Mouse (Mus musculus) hindbrain, embryonic 14.5 days (tissue): ENCODE data around the gene Lsamp. TPM values are rescaled to one million over a fixed set of nuclear protein-coding genes. Genes with fewer than 3 reads are reported as not detected.

Experiments
- ATAC-seq: fragments of 200-750 bp; cut with Nextera tagmentation; 2 replicates; pipeline ENCODE4 v1.8.0; 2017; ENCODE audit warnings: moderate number of reproducible peaks, mild to moderate bottlenecking, moderate TSS enrichment, moderate library complexity; ENCODE audit not compliant: low FRiP score
- DNase-seq: peaks from one replicate; pipeline ENCODE4 v3.0.0-alpha.2; 2015; ENCODE audit warnings: low spot score
- H3K27ac ChIP-seq: fragments of 300-500 bp; sonication (generic); 2 replicates; pipeline ENCODE4 v1.5.1; 2014; ENCODE audit warnings: mild to moderate bottlenecking, moderate library complexity
- H3K27me3 ChIP-seq: fragments of 300-500 bp; sonication (generic); 2 replicates; pipeline ENCODE4 v1.6.1; 2014; ENCODE audit warnings: mild to moderate bottlenecking, low read length, mixed read lengths; ENCODE audit not compliant: control insufficient read depth, insufficient read depth
- H3K36me3 ChIP-seq: fragments of 300-500 bp; sonication (generic); replicated peaks from 2 replicates; pipeline ENCODE4 v1.6.1; 2014; ENCODE audit not compliant: control insufficient read depth, insufficient read depth
- H3K4me1 ChIP-seq: fragments of 300-500 bp; sonication (generic); replicated peaks from 2 replicates; pipeline ENCODE4 v1.6.1; 2014; ENCODE audit warnings: antibody characterized with exemption, low read length, mixed read lengths; ENCODE audit not compliant: control insufficient read depth, insufficient read depth
- H3K4me2 ChIP-seq: fragments of 300-500 bp; sonication (generic); replicated peaks from 2 replicates; pipeline ENCODE4 v1.6.1; 2014; ENCODE audit warnings: mild to moderate bottlenecking, moderate library complexity
- H3K4me3 ChIP-seq: fragments of 300-500 bp; sonication (generic); replicated peaks from 2 replicates; pipeline ENCODE4 v1.5.1; 2014; ENCODE audit warnings: mild to moderate bottlenecking, low read length
- H3K9ac ChIP-seq: fragments of 300-500 bp; sonication (generic); 2 replicates; pipeline ENCODE4 v1.6.1; 2014
- H3K9me3 ChIP-seq: fragments of 300-500 bp; sonication (generic); 2 replicates; pipeline ENCODE4 v1.6.1; 2016; ENCODE audit warnings: low read length; ENCODE audit not compliant: control insufficient read depth
- whole genome bisulfite sequencing: fragments of 180-500 bp; shearing (Covaris S2); extraction: QIAGEN DNeasy Blood & Tissue Kit; methylation state at CpG from one replicate; pipeline ENCODE4 v1.1.7; 2014; 5-methylcytosine and 5-hydroxymethylcytosine counted together
- polyA plus RNA-seq: library from polyadenylated mRNA; unstranded; fragments of >200 nt; fragmentation: Nextera tagmentation; extraction: Ambion mirVana; gene quantifications from 2 replicates; pipeline ENCODE4 v1.2.1, GENCODE M21; 2014

Gene Lsamp
- polyA plus RNA-seq, 1 experiment from 2014 or later, result 88.1 TPM

DNA sequence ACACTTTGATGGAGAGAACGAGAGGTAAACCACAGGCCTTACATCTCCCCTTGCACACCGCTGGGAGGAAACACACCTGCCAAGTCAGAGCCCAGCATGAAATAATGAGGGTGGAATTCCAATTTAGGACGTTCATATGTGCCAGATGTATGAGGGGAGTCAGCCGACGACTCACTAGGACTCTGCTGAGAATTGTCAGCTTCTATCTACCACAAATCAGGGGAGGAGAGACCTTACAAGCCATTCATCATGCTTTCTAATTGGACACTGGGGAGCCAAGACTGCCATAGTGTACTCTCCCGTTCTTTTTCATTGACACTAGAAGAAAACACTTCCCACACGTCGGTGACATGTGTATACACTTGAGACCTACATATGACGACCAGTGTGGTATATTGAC lies 2173.7 kb downstream of the Lsamp start:
- 45% methylated on average over 9 of the region's 9 CpGs for WGBS
- Histone ChIP-seq H3K4me3 (no peak overlapping the region), H3K4me1 (no peaks in the 10 kb centered on the region; the same call in 1 of the 2 replicates), H3K27me3 (no peaks in the 10 kb centered on the region), H3K36me3 (no peaks in the 10 kb centered on the region), H3K9me3 (no peaks in the 10 kb centered on the region), H3K27ac (no peak overlapping the region), H3K4me2 (no peak overlapping the region), H3K9ac (no peak overlapping the region)
- no peak for DNase-seq
- no peak for ATAC-seq

DNA sequence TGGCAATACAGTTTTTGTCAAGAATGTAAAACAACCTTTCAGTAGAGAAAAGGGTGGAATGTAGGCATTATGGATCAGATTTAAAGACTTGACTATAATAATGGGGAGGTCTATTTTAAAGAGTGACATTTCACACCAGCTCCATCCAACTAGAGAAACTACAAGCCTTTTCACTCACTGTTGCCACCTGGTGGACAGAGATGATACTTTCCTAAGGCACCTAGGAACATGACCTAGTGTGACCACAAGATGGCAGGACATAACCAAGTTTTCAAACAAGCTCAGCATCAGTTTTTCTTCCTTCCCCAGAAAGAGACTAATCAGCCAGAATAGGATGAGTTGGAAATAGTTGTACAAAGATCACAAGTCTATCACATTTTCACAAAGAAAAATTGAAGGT lies 2180.8 kb downstream of the Lsamp start:
- ATAC-seq (peak; percentile 71; the same call in 1 of the 2 replicates), DNase-seq (peak; percentile 95)
- no peak overlapping the region for H3K4me3 ChIP-seq
- H3K4me1 ChIP-seq, result no peaks in the 10 kb centered on the region
- no peak overlapping the region for H3K27ac ChIP-seq
- no peak overlapping the region for H3K4me2 ChIP-seq
- H3K9me3 ChIP-seq, result no peaks in the 10 kb centered on the region
- no peaks in the 10 kb centered on the region for H3K36me3 ChIP-seq
- no peak overlapping the region for H3K9ac ChIP-seq
- no peaks in the 10 kb centered on the region for H3K27me3 ChIP-seq

DNA sequence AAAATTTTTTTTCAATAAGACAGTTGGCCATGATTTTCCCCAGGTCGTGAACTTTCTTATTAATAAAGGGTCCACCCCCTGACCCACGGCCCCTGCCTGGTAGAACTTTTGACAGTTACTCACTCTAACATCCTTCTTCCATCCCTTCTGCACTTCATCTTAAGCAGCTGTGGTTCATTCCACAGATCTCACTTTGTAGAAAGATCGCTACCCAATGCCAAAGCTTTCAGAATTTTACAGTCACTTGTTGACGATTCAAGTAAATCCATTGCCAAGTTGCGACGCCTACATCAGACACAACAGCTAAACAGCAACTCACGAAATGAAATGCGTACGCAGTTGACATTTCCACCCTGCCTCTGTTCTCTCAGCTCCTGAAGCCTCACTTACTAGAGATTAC lies 2184.1 kb downstream of the Lsamp start:
- WGBS, result 93% methylated on average over 9 of the region's 9 CpGs
- Histone ChIP-seq H3K4me2 (no peak overlapping the region), H3K4me1 (no peaks in the 10 kb centered on the region), H3K27me3 (no peaks in the 10 kb centered on the region), H3K36me3 (no peaks in the 10 kb centered on the region), H3K9ac (no peak overlapping the region), H3K4me3 (no peak overlapping the region), H3K9me3 (no peaks in the 10 kb centered on the region), H3K27ac (no peak overlapping the region)
- DNase-seq (no peak), ATAC-seq (no peak)

DNA sequence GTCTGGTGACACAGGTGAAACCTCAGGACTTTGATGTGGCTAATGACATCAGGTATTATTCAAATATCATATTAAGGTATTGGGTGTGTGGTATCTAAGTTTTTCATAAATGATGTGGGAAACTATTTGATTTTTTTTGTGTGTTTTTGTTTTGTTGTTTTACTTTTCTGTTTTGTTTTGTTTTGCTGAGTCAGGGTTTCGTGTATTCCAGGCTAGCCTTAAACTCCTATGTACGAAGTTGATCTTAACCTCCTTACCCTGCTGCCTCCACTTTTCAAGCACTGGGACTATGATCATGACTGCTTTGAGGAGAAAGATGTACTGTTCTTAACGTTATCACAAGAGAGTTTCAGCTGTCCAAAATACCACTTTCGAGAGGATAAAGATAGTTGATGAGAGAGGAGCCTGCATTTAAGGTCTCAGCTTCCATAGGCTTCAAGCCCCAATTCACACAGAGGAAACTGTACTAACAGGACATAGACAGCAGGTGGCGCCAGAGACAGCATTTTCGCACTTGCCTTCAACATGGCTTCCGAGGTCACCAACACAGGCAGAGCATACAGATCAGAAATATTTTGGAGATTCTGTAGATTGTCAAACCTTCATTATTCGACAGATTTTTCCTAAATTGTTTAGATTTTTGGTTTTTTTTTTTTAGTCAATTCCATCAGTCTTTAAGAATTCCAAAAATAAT lies 2185.4 kb downstream of the Lsamp start:
- Histone ChIP-seq H3K9ac (no peak overlapping the region), H3K9me3 (no peaks in the 10 kb centered on the region), H3K4me2 (no peak overlapping the region), H3K4me1 (no peaks in the 10 kb centered on the region), H3K27ac (no peak overlapping the region), H3K27me3 (no peaks in the 10 kb centered on the region), H3K36me3 (no peaks in the 10 kb centered on the region), H3K4me3 (no peak overlapping the region)
- peak; percentile 91 for DNase-seq
- ATAC-seq, result peak; percentile 78; the same call in 1 of the 2 replicates
- 24% methylated on average over 8 of the region's 8 CpGs for WGBS

DNA sequence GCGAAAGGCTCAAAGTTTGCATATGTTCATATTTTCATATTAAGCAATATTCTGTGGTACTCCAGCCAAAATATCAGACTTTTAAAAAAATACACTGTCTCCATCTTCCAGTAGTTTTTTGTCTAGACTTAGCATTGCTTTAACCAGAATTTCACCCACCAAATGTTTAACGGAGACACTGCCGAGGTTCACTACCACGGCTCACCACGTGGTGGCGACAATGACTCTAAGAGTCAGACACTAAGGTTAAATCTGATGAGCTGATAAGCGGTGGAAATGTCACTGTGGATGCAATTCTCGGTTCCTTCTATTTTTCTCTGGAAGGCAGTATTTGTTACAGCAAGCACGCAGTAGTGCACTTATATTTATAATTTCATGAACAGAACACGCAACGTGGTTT lies 2188.3 kb downstream of the Lsamp start:
- Histone ChIP-seq H3K27ac (no peak overlapping the region), H3K27me3 (no peaks in the 10 kb centered on the region), H3K4me1 (no peaks in the 10 kb centered on the region), H3K9me3 (no peaks in the 10 kb centered on the region), H3K36me3 (no peaks in the 10 kb centered on the region), H3K9ac (no peak overlapping the region), H3K4me2 (no peak overlapping the region), H3K4me3 (no peak overlapping the region)
- ATAC-seq (no peak), DNase-seq (peak; percentile 94)
- 23% methylated on average over 11 of the region's 11 CpGs for WGBS

DNA sequence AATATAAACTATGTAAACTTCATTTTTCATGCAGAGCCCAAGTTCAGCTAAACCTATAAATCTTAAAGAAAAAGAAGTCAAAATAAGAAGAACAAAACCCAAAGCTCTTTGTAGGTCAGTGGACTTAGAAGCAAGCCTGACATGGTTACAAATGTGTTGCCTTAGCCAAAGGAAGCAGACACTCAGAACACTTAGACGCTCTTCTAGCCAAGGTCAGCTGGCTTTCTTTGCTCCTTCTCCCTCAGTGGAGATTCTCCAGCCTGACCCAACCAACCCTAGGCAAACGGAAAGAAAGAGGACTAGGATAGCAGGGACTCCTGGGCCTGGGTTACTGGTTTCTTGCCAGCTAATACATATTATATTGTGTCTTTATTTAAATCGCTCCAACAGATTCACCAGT lies 2194.7 kb downstream of the Lsamp start:
- no peak for DNase-seq

DNA sequence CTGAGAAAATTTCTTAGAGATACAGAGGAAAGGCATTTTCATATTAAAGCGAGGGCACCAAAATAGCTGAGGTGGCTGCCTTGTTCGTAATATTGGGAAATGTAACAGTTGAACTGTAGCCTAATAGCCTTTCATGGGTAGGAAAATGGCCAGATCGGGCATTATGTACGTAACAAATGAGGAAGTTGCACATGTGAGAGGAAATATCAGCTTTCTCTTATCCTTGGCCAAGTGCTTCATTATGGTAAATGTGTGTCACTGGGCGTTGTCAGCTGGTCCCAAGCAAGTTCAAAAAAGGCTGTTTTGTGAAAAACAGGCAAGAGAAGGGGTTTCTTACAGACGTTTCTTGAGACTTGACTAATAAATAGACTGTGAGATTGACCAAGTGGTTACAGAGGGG lies 2195.9 kb downstream of the Lsamp start:
- Histone ChIP-seq H3K27me3 (no peaks in the 10 kb centered on the region), H3K9me3 (no peaks in the 10 kb centered on the region), H3K4me1 (no peaks in the 10 kb centered on the region), H3K4me3 (no peak overlapping the region), H3K4me2 (no peak overlapping the region), H3K9ac (no peak overlapping the region), H3K27ac (no peak overlapping the region), H3K36me3 (no peaks in the 10 kb centered on the region)
- DNase-seq (no peak), ATAC-seq (no peak)
- 83% methylated on average over 6 of the region's 6 CpGs for WGBS

More for the DNA sequence above, 2194.7 kb downstream of the Lsamp start:
- Histone ChIP-seq H3K36me3 (no peaks in the 10 kb centered on the region), H3K27ac (no peak overlapping the region), H3K9ac (no peak overlapping the region), H3K9me3 (no peaks in the 10 kb centered on the region), H3K4me1 (no peaks in the 10 kb centered on the region), H3K27me3 (no peaks in the 10 kb centered on the region), H3K4me3 (no peak overlapping the region), H3K4me2 (no peak overlapping the region)
- no peak for ATAC-seq
- WGBS, result 78% methylated on average over 3 of the region's 3 CpGs

DNA sequence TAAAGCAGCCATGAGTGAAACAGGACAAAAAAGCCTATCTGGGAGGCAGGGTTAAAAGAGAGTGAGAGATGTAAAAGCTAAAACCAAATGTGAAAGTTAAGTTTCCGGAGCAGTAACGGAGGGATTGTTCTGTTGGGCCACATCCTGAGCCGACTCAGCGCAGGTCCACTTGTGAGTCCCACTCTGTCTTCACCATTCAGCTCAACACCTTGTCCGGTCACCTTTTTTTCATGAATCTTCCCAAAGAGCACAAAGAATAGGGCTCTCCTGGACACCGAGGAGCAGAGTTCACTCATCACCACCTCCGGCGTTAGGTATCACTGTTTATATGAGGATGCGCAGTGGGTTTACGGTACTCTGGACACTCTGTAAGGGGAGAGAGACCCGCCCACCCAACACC lies 2196.3 kb downstream of the Lsamp start:
- no peaks in the 10 kb centered on the region for H3K27me3 ChIP-seq
- no peak overlapping the region for H3K4me3 ChIP-seq
- no peak for ATAC-seq
- DNase-seq, result no peak
- WGBS, result 94% methylated on average over 11 of the region's 11 CpGs
- H3K27ac ChIP-seq, result no peak overlapping the region
- H3K9ac ChIP-seq, result no peak overlapping the region
- H3K4me1 ChIP-seq, result no peaks in the 10 kb centered on the region
- H3K9me3 ChIP-seq, result no peaks in the 10 kb centered on the region
- no peaks in the 10 kb centered on the region for H3K36me3 ChIP-seq
- no peak overlapping the region for H3K4me2 ChIP-seq

DNA sequence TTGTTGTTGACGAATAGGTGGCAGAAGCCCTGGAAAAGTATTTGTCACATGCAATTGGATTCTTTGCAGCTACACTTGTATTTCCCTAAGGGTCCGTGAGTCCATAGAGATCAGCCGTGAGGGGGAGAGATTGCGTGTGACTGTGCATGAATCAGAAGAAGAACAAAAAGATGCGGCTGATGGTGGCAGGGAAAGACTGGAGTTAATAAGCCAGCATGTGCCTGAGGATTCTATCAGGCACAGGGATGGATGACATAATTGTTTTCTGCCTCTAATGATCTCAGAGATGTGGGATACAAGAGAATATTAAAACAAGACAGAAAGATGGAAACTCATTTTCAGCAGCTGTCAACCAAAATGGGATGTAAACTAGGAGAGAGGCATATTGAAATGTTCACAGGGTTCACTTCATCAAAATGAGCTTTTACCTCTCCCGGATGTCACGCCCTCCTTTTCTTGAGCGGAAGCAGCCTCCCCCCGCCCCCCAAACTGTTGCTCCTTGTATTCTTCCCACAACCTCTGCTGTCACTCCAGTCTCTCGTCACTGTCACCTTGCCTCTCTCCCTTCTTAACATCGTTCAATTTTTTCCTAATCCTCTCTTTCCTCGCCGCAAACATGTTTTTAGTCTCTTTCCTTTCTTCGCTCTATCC lies 2205.4 kb downstream of the Lsamp start:
- Histone ChIP-seq H3K4me3 (peak overlapping the region; percentile 40), H3K9ac (peak overlapping the region; percentile 62), H3K9me3 (no peaks in the 10 kb centered on the region), H3K4me2 (peak overlapping the region; percentile 96), H3K27ac (peak overlapping the region; percentile 100), H3K27me3 (no peaks in the 10 kb centered on the region), H3K36me3 (no peaks in the 10 kb centered on the region), H3K4me1 (peaks cover 17% of the 10 kb centered on the region)
- DNase-seq (peak; percentile 55), ATAC-seq (peak; percentile 60)
- WGBS, result 20% methylated on average over 14 of the region's 14 CpGs
